Mouse (Mus musculus): ENCODE results near the gene Tmem184a.
A peak's percentile ranks its signal among the peaks of the same experiment; 100 is the strongest.

The Tmem184a gene

DNA sequence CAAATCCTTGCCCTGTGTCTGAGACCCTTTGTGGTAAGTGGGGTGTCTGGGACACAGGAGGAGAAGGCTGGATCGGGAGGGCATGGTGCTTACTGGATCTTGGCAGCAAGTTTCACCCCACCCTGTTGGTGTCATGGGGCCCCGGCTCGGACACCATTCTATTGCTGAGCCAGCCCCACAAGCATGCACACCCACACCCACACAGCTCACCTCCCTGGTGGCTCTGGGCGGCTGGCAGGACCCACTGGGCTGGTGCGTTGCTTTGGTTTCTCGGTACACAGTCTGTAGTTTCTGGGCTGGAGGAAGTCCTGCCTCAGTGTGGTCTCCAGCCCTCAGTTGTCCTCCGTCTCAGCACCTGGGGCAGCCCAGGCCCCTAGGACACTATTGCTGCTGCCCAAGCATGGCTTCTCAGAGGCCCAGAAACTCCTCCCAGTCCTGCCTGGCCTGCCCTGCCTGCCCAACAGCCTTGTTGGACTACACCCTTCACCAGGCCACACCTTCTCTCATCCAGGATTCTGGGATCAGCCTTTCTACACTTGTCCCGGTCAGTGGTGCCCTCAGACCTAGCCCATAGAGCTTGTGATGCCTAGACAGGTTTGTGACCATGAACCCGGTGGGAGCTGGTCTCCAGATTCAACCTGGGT lies at the start of gene Tmem184a:
Gene Tmem184a, minus strand, starts transcription at position 380 of the 644 bp plus-strand sequence.
- no peak for DNase-seq (ENCODE audit: low spot score)

DNA sequence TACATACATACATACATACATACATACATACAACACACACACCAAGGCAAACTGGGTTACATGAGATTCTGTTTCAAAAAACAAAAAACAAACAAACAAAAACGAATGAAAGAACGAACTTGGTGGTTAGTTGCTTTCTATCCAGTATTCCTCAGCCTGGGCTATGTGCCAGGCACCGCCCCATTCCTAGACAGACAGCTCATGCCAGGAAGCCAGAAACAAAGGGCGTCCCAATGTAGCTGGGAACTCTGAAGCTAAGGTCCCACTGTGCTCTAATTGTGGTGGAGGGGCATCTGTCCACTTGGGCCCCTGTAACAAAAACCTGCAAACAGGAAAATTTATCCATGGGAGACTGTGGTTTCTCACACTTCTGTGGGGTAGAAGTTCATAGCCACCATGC lies 43.0 kb upstream of the Tmem184a start:
- no peak for DNase-seq (ENCODE audit: low spot score)

DNA sequence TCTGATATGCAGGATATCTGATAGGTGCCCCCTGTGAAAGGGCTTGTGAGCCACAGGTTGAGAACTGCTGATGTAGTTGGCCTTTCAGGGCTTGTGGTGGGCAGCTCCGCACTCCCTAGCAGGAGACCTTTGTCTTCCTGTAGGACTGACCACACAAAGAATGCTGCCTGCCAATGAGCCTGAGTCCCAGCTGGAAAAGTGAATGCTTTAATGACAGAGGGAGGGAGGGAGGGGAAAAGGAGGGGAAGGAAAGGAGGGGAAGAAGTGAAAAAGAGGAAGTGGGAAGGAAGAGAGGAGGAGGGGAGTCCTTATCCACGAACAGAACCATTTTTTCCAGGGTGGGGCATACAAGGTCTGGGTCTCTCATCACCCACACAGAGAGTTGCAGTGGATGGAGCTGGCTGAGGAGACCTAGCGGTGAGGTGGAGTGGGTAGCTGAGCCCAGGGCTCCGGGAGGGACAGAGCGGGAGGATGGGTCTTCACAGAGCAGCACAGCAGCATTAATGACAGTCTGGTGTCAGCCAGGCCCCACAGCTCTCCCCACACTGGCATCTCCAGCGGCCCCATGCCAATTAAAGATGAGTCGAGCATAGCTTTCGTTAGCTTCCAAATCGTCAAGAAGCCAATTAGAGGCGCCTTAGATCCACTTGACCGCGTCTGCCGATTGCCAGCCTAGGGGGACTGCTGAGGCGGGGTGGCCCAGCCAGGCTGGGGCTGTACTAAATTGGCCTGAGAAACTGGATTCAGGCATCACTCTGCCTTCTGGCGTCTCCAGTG lies 40.8 kb upstream of the Tmem184a start:
- peak; percentile 80 for DNase-seq (ENCODE audit: low spot score)

DNA sequence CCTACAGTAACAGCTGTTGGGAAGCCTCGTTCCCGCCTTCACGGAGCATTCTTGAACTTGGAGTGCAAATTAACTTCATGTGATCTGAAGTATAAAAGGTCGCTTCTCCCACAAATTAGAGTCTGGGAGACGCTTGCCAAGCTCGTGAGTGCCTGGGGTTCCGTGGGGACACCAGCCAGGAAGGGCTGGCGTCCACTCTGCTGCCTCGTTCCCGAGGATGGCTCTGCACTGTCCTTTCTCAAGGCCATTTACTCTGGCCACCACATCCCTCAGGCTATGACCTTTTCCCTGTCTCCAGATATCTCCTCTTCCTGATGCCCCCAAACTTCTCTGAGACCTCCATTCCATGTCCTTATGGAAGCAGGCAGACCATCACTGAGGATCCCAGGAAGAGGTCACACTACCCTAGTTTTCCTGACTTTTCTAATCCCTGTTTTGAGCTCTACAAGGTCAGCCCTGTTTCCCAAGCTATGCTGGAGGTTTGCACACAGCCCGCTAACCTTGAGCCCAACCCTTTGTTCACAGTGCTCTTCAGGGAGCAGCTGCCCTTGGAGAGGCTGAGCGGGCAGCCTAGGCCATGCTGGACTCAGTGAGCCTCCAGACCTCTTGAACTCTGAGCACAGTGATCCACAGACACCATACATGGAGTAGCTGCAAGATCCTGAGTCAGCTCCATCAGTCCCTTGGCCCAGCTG lies 30.1 kb upstream of the Tmem184a start:
- no peak for DNase-seq (ENCODE audit: low spot score)

DNA sequence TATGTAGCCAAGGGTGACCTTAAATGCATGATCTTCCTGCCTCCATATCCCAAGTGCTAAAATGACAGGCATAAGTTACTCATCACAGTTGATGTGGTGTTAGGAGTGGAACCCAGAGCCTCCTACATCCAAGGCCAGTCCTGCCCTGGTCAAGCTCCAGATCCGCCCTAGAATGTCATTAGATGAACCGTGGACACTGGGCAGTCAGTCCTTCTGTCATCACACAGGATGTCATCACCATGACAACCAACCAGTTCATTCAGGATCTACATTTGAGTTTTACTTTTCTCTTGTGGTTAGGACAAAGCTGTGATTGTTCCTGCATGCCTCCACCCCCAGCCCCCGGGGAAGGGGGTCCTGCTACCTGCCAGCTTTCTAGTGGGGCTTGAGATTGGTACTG lies 19.4 kb upstream of the Tmem184a start:
- no peak for DNase-seq (ENCODE audit: low spot score)

DNA sequence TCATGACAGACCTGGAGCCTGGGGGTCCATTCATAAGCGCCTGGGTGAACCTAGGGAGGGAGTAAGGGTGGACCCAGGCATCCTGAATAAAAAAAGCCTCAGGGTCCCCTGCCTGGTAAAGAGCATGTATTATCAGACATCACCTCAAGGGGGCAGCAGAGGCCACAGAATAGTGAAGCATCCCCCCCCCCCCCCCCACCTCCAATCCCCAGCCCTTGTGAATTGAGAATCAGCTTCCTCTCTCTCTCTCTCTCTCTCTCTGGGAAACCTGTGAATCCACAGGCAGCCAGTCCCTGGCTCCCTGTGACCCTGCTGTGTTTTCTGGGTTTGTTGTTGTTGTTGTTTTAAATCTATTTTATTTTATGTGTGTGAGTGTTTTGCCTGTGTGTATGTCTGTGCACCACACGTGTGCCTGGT lies 18.8 kb upstream of the Tmem184a start:
- DNase-seq (ENCODE audit: low spot score) = peak; percentile 88

DNA sequence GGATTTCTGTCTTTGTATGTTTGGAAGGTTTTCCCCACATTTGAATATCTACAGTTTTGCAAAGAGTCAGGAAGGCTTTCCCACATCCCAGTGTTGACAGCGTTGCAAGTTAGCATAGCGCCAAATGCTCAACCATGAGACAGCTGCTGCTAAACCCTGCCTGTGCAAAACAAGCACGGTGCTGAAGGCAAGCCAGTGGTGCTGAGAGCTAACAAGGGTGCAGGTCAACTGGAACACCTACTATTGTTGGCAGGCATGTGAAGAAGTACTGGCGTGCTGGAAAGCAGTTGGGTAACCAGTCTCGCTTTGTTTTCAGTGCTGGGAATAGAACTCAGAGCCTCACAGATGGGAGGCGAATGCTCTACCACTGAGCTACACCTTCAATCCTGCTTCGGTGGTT lies 16.0 kb upstream of the Tmem184a start:
- DNase-seq (ENCODE audit: low spot score) = no peak

DNA sequence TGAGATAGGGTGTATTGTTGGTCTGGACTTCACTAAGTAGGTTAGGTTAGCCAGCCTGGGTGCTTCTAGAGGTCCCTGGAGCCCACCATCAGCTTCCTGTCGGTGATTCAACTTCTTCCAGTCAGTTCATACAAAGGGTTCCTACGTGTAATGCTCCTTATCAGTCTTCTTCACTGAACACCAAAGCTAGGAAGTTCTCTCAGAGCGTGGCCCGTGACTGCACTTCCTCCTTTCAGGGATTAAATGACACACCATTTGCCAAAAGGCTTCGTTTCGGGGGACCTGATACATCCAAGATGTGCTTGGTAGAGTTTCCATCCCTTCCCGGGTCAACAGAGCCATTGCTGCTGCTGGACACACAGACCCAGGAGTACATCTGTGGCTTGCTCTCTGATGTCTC lies 12.4 kb upstream of the Tmem184a start:
- DNase-seq (ENCODE audit: low spot score) = no peak

DNA sequence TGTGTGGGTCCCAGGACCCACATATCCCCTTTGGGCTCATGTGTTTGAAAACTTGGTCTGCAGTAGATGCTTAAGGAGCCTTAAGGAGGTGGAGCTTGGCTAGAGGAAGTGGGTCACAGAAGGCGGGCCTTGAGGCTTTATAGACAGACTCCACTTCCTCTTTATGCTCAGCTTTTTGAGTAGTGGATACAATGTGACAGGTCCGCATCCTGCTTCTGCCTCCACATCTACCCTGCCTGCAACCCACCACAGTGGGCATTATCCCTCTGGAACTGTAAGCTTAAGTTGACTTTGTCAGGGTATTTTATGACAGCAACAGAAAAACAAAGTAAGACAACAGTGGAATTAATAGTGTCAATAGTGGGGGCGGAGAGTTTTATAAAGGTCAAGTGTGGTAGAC lies 11.0 kb upstream of the Tmem184a start:
- DNase-seq (ENCODE audit: low spot score) = no peak

DNA sequence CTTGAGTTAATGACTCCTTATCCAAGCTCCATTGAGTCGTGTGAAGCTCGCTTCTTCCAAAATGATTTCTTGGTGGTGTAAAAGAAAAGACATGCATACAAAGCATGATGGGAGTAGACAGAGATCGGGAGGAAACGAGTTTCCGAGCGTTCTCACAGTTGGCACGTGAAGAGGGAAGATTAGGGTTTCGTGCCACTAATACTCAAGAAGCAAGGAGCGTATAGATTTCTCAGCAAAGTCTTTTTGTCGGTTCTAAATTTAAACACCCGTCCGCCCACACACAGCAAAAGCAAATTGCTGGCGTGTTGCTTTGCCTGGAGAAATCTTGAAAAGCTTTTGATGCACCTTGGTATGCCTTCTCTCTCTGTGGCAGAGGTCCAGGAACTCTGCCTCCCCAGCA lies 9.7 kb upstream of the Tmem184a start:
- DNase-seq (ENCODE audit: low spot score) = no peak

DNA sequence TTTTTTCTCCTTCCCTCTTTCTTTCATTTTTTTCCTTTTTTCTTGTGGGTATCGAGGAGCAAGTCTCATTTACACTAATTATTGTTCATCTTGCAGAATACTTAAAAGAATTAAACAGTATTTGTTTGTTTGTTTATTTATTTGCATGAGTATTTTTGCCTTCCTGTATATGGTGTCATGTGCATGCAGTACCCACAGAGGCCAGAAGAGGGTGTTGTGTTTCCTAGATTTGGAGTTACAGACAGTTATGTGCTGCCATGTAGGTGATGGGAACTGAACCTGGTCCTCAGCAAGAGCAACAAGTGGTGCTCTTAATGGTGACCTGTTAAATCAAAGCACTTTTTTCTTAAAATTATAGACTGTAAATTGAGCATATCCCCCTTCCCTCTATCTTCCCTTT lies 7.9 kb upstream of the Tmem184a start:
- peak; percentile 38 for DNase-seq (ENCODE audit: low spot score)

DNA sequence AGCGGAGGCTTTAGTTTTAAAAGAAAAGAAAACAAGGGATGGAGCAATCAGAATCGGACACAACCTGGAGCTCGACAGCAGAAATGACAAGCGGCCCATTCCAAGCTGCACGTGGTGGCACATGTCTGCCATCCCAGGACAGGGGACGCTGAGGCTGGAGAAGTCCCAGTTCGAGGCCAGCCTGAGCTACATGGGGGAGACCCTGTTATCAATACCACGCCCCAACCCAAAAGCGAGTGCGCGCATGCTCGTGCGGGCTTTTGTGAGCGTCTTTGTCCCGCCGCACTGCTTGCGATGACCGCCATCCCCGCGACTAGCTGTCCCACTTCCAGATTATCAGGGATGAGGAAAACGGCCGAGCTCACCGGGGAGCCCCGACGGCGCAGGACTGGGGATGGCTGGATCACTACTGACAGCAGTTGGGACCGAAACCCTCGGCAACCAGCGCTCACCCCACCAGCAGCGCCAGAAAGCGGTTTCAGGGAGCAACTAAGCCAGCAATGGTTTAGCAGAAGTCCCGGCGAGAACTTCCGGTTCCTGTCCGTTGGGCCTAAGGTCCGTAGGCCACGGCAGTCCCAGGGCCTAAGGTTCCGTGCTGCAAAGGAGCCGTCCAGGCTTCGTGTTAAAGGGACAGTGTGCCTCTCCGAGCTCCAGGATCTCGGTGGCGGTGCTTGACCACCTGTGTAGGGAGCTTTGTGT lies 6.8 kb upstream of the Tmem184a start, which contains the start of the genes Gm26938 and Psmg3:
Gene Gm26938, minus strand, starts transcription at position 51 of the 699 bp plus-strand sequence.
Gene Psmg3, minus strand, starts transcription at position 529 of the 699 bp plus-strand sequence.
- peak; percentile 96 for DNase-seq (ENCODE audit: low spot score)

DNA sequence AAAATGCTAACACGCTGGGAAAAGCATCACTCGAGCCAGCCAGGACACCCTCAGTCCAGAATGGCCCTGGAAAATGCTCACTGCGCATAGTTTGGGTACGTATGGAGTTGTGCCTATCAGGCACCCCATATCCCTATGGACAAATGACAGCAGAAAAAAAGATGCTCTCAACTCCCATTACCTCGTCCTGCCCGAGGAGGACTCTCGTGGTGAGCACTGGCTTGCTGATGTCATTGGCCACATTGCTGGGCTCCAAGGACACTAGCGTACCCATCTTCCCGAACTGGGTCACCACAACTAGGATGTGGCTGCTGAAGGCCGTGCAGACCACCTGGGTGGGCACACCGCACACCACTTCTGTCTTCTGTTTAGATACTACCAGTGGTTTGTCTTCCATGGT lies 6.2 kb upstream of the Tmem184a start:
- DNase-seq (ENCODE audit: low spot score) = no peak

DNA sequence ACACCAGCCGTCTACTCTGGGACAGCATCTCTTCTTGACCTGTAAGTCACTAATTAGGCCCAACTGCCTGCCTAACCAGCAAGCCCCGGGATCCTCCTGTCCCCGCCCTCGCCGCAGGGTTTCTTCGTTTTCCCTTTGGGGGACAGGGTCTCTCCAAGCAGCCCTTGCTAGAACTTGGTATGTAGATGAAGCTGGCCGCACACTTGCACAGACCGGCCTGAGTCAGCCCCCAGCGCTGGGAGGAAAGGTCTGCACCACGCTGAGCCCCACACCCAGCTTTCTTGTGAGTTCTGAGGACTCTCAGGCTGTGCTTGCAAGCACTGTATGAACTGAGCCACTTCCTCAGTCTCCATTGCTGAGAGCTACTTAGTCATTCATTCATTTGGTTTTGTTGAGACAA lies 4.8 kb upstream of the Tmem184a start:
- no peak for DNase-seq (ENCODE audit: low spot score)

DNA sequence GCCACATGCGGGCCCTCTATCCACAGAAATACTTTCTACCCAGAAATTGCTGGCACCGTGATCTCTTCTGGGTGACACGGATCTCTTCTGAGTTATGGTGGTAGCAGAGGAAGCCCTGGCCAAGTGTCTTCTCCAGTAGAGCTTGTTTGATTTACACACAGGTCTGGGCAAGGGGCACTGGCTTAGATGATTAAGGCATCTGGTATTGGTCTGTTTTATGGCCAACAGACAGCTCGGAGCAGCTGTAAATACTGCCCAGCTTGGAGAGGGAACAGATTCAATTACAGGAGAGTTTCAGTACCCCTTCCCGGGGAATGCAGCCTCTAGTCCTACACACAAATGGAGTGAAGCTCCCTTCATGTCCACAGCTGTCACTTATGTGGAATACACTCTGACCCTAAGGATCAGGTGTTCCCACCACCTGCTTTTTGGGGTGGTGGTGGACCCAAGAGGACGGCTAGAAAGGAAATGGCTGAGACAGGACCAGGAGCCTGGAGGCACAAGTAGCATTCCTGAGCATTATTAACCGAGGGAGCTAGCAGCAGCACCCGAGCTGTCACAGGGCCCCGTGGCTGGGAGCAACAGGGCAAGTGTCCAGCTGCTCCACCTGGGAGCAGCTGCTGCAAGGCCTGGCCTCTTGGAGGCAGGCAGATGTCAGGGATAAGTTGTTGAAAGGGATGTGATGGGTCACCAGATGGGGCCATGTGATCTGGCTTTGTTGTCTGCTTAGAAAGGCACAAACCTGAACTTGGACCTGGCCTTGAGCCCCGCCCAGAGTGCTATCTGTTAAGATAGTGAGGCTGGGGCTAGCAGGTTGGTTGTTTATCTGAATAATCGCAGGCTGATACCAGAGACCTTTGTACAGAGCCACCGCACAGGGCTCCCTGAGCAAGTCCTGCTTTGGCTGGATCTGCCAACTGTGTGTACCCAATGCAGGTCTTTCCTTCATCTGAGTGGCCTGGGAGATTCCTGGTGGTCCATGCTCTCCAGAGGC lies 2.0 kb upstream of the Tmem184a start:
- DNase-seq (ENCODE audit: low spot score) = no peak

DNA sequence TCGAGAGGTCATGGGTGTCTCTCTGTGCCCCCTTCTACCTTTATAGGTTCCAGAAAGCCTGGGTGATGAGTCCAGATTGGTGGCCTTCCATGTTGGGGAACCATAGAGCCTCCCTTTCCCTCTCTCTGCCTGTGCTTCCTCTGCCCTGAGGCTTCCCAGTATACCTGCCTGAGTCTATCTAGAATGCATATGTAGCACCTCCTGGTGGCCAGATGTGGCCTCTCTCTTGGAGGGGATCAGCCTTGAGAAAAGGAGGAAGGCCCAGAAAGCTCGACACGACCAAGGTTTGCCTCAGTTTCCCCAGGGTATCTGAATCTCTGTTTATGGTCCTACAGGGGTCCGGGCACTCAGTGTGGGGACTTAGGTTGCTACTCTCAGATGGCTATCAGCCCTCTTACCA lies 916 bp downstream of the Tmem184a start:
- DNase-seq (ENCODE audit: low spot score) = peak; percentile 57

DNA sequence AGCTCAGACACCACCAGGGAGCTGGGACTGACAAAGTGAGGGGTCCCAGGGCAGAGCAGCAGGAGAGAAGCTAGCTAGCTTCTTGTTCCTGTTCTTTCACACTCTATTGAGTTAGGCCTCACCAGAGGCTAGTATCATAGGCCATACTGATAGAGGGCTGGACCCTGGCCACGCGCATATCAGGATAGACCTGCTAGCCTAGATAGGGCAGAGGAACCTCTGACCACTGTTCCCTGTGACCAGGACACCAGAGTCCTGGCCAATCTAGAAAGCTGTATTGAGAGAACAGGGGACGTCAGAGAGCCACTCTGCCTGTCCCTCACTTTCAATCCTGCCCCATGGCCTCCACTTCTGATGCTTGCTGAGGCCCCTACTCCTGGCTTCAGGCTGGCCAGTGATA lies 1.7 kb downstream of the Tmem184a start:
- no peak for DNase-seq (ENCODE audit: low spot score)

DNA sequence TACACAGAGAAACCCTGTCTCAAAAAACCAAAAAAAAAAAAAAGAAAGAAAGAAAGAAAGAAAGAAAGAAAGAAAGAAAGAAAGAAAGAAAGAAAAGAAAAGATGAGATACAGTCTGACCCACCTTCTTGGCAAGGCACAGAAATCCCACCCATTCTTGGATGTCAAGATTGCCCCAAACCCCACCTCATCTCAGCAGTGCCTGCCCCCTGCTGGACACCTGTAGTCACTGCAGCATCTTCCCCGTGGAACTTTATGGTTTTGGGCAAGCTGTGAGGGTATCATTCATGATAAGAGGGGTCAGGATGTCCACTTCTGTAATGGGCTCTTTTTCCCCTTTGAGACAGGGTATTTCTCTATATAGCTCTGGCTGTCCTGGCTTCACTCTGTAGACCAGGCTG lies 2.4 kb downstream of the Tmem184a start:
- peak; percentile 41 for DNase-seq (ENCODE audit: low spot score)

DNA sequence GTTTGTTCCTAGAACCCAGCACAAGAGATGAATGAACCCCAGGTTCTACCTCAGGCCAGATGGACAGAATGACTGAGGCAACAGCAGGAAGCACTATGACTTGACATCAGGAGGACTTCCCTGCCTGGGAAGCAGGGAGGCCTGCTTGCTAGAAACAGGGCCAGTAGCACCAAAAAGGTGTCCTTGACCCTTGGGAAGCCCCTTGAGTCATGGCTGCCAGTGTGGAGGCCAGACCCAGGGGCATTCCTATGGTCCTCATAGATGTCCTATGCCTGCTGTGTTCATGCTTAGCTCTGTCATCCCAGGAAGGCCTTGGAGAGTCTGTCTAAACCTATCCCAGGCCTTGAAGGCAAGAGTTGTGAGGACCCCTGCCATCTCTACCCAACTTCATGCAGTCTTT lies 3.3 kb downstream of the Tmem184a start:
- DNase-seq (ENCODE audit: low spot score) = no peak

DNA sequence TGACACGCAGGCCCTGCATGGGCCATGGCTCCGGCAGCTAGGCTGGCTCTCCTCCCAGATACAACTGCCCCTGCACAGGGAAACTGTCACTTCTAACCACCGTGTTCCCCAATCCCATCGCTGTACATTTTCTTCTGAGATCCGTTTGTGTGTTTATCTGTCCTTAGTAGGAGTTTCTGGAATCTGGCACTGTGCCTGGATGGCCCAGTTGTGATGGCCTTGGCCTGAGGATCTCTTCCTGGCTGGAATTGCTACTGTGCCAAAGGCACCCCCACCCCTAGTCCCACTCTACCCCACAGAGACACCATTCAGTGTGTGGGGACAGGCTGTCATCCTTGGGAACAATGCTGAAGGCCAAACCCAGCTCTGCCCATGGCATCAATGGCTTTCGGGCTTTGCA lies 3.8 kb downstream of the Tmem184a start:
- no peak for DNase-seq (ENCODE audit: low spot score)

DNA sequence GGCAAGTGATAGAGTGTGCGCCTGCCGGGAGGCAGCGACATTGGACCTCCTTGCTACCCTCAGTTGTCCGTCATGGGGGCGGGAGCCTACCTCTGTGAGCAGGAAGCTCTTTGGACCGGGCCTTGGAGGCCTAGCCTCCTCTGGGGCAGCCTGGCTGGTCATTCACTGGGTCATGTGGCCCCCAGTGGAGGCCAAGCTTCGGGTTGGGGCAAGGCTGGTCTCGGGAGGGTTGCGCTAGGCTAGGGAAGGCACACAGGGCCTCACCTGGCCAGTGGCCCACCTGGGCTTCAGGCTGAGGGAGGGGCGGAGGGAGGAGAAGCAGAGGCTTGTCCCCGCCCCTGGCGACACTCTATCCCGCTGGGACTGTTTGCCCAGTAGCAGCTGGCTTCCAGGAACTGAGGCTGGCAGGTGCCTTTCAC lies 5.7 kb downstream of the Tmem184a start:
- no peak for DNase-seq (ENCODE audit: low spot score)

Measured in retina, embryonic 14.5 days (tissue).